Mouse (Mus musculus) liver, postnatal 0 days (tissue): ENCODE data around the gene Itsn1.

Experiments used
- CTCF ChIP-seq: sonication (generic); IDR thresholded peaks from 2 replicates; pipeline ENCODE4 v1.5.1; 2016; ENCODE audit warnings: antibody characterized with exemption, low read depth
- EP300 ChIP-seq: IDR thresholded peaks from 2 replicates; pipeline ENCODE4 v1.6.1; 2016; ENCODE audit warnings: antibody characterized with exemption, low read depth, mild to moderate bottlenecking

DNA sequence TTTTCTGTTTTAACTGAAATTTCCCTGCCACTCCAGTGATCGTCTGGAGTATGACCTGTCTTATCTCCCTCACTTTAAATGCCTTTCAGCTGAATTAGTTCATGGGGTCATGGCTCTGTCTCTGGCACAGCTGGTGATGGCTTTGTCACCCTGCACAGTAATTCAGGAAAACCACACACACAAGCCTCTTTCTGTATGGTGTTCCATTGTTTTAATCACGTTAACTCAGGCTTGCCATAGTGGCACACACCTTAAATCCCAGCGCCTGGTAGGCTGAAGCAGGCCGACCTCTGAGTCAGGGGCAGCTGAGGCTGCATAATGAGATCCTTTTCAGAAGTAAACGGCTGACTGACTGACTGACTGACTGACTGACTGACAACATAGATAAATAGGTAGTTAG is 99.5 kb downstream of the Itsn1 start:
- TF ChIP-seq CTCF (no peak), EP300 (no peak)
